Mouse (Mus musculus) cerebellum, adult 2 months (tissue): ENCODE measurements at regions not wholly inside any gene's neighbourhood (a gene's known extent, or its start where the extent isn't known, plus 50 kb on each side); places are given as distances from the start of the nearest gene placed in this dataset.
A peak's percentile ranks its signal among the peaks of the same experiment; 100 is the strongest.

ENCODE experiments used
- DNase-seq, 2 experiments: peaks; one replicate each; pipeline ENCODE4 v3.0.0; 2021
- H3K27ac ChIP-seq: fragments of 200-500 bp; 2 replicates; pipeline ENCODE4 v1.5.1; 2012; ENCODE audit warnings: low read length, control low read depth, inconsistent platforms; ENCODE audit not compliant: insufficient read depth
- H3K27me3 ChIP-seq: fragments of 200-500 bp; 2 replicates; pipeline ENCODE4 v1.6.1; 2012; ENCODE audit warnings: inconsistent platforms, mild to moderate bottlenecking, low read length, moderate library complexity; ENCODE audit not compliant: control insufficient read depth, insufficient read depth
- H3K4me1 ChIP-seq: fragments of 200-500 bp; 2 replicates; pipeline ENCODE4 v1.6.1; 2011; ENCODE audit warnings: low read length; ENCODE audit not compliant: control insufficient read depth, insufficient read depth
- H3K4me3 ChIP-seq: fragments of 200-500 bp; replicated peaks from 2 replicates; pipeline ENCODE3; 2011; ENCODE audit warnings: mild to moderate bottlenecking, low read depth, low read length, control low read depth; ENCODE audit not compliant: insufficient read depth
- CTCF ChIP-seq: fragments of 200-500 bp; IDR thresholded peaks from 2 replicates; pipeline ENCODE4 v1.5.1; 2011; ENCODE audit warnings: low read depth, mild to moderate bottlenecking, control low read depth, low read length, moderate library complexity, borderline replicate concordance; ENCODE audit not compliant: insufficient read depth
- POLR2A ChIP-seq: fragments of 200-500 bp; IDR thresholded peaks from 2 replicates; pipeline ENCODE4 v1.6.1; 2011; ENCODE audit warnings: low read length, control low read depth, borderline replicate concordance; ENCODE audit not compliant: insufficient read depth
- whole genome bisulfite sequencing: fragments of 180-500 bp; shearing (Covaris S2); methylation state at CpG from one replicate; pipeline ENCODE4 v1.1.7; 2018; 5-methylcytosine and 5-hydroxymethylcytosine counted together

DNA sequence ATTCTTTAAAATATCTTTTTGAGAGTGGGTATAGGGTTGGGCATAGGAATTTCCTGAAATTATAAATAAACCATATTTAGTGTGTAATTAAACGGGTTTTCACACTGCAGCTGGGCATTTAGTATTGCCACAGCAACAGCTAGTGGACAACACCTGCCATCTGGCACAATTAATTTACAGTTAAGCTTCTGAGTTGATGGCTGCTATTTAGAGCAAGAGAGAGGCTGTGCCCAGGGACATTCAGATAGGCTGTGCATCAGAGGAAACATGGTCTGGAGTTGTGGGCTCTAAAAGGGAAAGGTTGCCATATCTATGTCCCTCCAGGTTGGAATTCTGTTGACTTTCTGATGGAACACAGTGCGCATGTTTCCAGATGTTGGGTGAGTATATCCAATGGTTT lies 227.1 kb downstream of the Pth2r start:
- 64% methylated on average over 2 of the region's 2 CpGs for WGBS
- TF ChIP-seq POLR2A (no peak), CTCF (no peak)

GRCm38 (mm10) chr1:65535674-65536073 lies 253.8 kb downstream of the Pth2r start:
- H3K27me3 ChIP-seq, result no peaks in the 10 kb centered on the region
- TF ChIP-seq CTCF (no peak), POLR2A (no peak)
- 55% methylated on average over 3 of the region's 3 CpGs for WGBS

More for the DNA sequence above, 227.1 kb downstream of the Pth2r start:
- DNase-seq, result peak in 1 of 2 experiments; percentile 10
- H3K27me3 ChIP-seq, result no peaks in the 10 kb centered on the region
- H3K4me3 ChIP-seq, result no peak overlapping the region
- H3K4me1 ChIP-seq, result no peaks in the 10 kb centered on the region
- H3K27ac ChIP-seq, result no peak overlapping the region

GRCm38 (mm10) chr1:65538509-65538908 lies 256.7 kb downstream of the Pth2r start:
- Histone ChIP-seq H3K27ac (no peak overlapping the region), H3K27me3 (no peaks in the 10 kb centered on the region), H3K4me3 (no peak overlapping the region), H3K4me1 (no peaks in the 10 kb centered on the region; the same call in 1 of the 2 replicates)
- no peak for TF ChIP-seq POLR2A
- TF ChIP-seq CTCF, result no peak
- DNase-seq, result no peak
- WGBS, result 90% methylated on average over 3 of the region's 3 CpGs

More at GRCm38 (mm10) chr1:65535674-65536073, 253.8 kb downstream of the Pth2r start:
- Histone ChIP-seq H3K4me3 (no peak overlapping the region), H3K27ac (no peak overlapping the region), H3K4me1 (no peaks in the 10 kb centered on the region; the same call in 1 of the 2 replicates)
- peak in 1 of 2 experiments; percentile 40 for DNase-seq

DNA sequence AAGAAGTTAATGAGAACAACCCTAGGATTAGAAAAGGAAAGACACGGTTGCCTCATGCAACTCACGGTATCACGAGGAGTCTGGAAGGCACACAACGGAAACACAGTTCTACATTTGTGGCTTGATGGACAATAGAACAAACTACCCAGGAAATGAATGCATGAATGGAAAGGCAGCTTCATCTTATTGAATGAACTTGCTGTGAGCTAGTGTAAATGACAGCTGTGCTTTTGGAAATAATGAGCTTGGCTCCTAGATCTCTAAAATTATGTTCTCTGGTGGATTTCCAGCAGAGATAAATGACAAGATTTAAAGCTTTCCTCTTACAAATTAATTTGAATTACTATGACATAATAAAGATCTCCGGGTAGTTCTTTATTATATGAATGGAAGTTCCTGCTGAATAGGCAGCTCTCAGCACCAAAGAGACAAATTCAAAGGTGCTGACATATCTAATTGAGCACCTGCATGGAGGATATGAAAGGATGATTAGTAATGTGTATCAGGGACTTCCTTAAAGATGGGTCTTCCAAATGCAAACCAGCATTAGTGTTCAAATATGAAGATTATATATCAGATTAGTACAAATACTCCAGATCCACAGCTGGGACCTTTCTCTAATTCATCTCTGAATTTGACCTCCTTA lies 262.5 kb downstream of the Pth2r start:
- no peak overlapping the region for H3K27ac ChIP-seq
- no peaks in the 10 kb centered on the region for H3K27me3 ChIP-seq
- no peak overlapping the region for H3K4me3 ChIP-seq
- WGBS, result 75% methylated on average over 5 of the region's 5 CpGs
- H3K4me1 ChIP-seq, result peaks cover 15% of the 10 kb centered on the region; the same call in 1 of the 2 replicates
- TF ChIP-seq POLR2A (no peak), CTCF (no peak)
- no peak for DNase-seq

GRCm38 (mm10) chr1:65545336-65546060 lies 263.6 kb downstream of the Pth2r start:
- TF ChIP-seq CTCF, result no peak
- no peak for TF ChIP-seq POLR2A
- Histone ChIP-seq H3K27me3 (no peaks in the 10 kb centered on the region), H3K4me1 (peaks cover 23% of the 10 kb centered on the region), H3K4me3 (no peak overlapping the region), H3K27ac (peak overlapping the region; percentile 54)
- peak; percentile 51 to 84 for DNase-seq
- 12% methylated on average over 5 of the region's 5 CpGs for WGBS

DNA sequence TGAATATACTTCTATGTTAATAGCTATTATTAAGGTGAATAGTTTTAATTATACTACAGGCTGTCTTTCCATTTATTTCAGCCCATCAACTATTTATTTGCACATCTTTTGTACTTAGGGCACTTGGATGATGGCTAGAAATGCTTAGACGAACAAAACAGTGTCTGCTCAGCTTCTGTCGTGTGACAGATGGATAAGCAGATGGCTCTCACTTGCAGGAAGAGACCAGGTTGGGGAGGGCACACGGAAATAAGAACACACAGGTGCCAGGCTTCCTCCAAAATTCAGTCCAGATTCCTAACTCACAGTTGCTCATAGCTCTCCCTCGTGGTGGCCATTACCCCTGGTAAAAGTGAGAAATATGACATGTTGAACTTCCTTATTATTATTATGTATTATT lies 267.0 kb downstream of the Pth2r start:
- peaks cover 23% of the 10 kb centered on the region for H3K4me1 ChIP-seq
- no peaks in the 10 kb centered on the region for H3K27me3 ChIP-seq
- H3K4me3 ChIP-seq, result no peak overlapping the region
- 6% methylated on average over 4 of the region's 4 CpGs for WGBS
- peak; percentile 85 to 97 for DNase-seq
- no peak overlapping the region for H3K27ac ChIP-seq
- TF ChIP-seq POLR2A (0 out of 2 replicates have a peak, but pooled peaks have one; percentile 13), CTCF (no peak; the same call in 1 of the 2 replicates)

GRCm38 (mm10) chr1:65587402-65587801 lies 305.5 kb downstream of the Pth2r start:
- H3K4me3 ChIP-seq, result no peak overlapping the region
- H3K4me1 ChIP-seq, result no peaks in the 10 kb centered on the region
- DNase-seq, result no peak
- 80% methylated on average over 2 of the region's 2 CpGs for WGBS
- no peaks in the 10 kb centered on the region for H3K27me3 ChIP-seq
- no peak for TF ChIP-seq CTCF
- no peak for TF ChIP-seq POLR2A
- no peak overlapping the region for H3K27ac ChIP-seq
